Mouse (Mus musculus): ENCODE measurements at regions not wholly inside any gene's neighbourhood (a gene's known extent, or its start where the extent isn't known, plus 50 kb on each side); places are given as distances from the start of the nearest gene placed in this dataset.
A peak's percentile ranks its signal among the peaks of the same experiment; 100 is the strongest.

DNA sequence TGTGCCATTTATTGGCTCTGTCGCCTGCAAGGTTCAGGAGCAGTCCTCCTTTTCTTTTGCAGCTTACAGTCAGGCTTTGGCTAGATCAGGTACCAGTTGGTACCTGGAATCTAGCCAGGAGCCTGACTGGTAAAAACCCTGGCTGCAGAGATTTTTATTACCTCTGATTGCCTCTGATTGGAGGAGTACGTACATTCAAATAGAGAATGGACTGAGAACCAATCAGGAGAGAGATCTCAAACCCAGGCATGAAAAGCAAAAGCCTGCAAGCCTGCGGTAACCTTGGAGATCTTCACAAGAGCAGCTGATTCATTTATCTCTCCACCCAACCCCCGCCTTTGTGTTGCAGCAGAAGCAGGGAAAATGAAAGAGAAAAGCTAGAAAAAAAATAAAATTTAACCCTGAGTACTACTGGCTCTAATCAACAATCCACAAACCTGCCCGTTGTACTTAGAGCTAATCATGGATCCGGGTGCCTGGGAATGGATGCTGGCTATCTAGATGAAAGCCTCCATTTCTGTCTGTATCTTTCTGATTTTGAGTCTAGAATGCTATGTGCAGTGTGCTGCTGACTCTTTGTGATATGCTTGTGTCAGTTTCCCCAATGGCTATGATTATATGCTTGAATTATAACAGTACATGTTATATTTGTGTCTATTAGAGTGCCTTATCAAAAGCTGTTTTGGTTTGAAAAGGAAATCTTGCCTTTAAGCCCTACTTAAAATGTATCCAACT, 406.2 kb upstream of the Ndn start:
- Histone ChIP-seq H3K36me3 (ENCODE audit: control insufficient read depth, insufficient read depth, low read length) (no peaks in the 10 kb centered on the region), H3K27ac (ENCODE audit: low read depth, low read length) (peak overlapping the region; percentile 90), H3K27me3 (replicated peaks; ENCODE audit: control insufficient read depth, insufficient read depth, low read length) (no peaks in the 10 kb centered on the region), H3K4me1 (ENCODE audit: control insufficient read depth, insufficient read depth, low read length) (peaks cover 5% of the 10 kb centered on the region), H3K4me2 (ENCODE audit: low read length) (peak overlapping the region; percentile 33), H3K4me3 (ENCODE audit: low read depth, low read length) (no peak overlapping the region), H3K9me3 (replicated peaks; ENCODE audit: control insufficient read depth, low read length) (no peaks in the 10 kb centered on the region; the same call in 1 of the 2 replicates), H3K9ac (ENCODE audit: low read length) (no peak overlapping the region; the same call in 1 of the 2 replicates)
- DNase-seq (ENCODE audit: low spot score): peak; percentile 95
- 36% methylated on average over 6 of the region's 6 CpGs for WGBS
- peak; percentile 97 for ATAC-seq

DNA sequence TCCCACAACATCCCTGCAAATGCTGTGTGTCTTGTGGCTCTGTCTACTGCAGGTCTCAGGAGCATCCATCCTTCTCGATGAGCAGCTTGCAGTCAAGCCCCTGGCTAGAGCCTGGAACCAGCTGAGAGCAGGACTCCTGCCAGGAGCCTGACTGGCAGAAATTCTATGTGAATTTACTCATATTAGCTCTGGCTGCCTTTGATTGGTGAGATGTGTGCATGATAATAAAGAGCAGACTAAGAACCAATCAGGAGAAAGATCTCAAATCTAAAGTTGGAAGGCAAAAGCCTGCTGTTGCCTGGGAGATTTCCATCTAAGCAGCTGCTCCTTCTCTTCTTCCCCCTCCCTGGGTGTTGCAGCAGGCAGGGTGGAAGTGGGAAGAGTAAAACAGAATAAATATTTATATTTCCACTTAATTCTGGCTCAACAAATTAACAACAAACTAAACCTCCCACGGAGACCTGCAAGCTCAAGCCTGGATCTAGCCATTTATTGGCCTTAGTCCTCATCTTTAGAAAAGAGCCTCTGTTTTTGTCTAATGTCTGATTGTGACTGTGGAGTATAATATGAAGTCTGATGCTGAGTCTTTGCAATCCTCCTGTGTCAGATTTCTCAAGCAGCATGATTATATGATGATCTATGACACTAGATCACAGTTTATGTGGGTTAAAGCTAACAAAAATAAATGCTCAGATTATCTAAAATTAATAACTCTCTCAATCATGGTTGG, 364.0 kb upstream of the Ndn start:
- DNase-seq (ENCODE audit: low spot score) (peak; percentile 85), ATAC-seq (peak; percentile 94)
- Histone ChIP-seq H3K27ac (ENCODE audit: low read depth, low read length) (peak overlapping the region; percentile 9; the same call in 1 of the 2 replicates), H3K4me1 (ENCODE audit: control insufficient read depth, insufficient read depth, low read length) (no peaks in the 10 kb centered on the region), H3K9ac (ENCODE audit: low read length) (no peak overlapping the region), H3K9me3 (replicated peaks; ENCODE audit: control insufficient read depth, low read length) (no peaks in the 10 kb centered on the region), H3K36me3 (ENCODE audit: control insufficient read depth, insufficient read depth, low read length) (no peaks in the 10 kb centered on the region), H3K4me2 (ENCODE audit: low read length) (no peak overlapping the region), H3K4me3 (ENCODE audit: low read depth, low read length) (no peak overlapping the region), H3K27me3 (replicated peaks; ENCODE audit: control insufficient read depth, insufficient read depth, low read length) (no peaks in the 10 kb centered on the region)
- 27% methylated on average over 2 of the region's 2 CpGs for WGBS

DNA sequence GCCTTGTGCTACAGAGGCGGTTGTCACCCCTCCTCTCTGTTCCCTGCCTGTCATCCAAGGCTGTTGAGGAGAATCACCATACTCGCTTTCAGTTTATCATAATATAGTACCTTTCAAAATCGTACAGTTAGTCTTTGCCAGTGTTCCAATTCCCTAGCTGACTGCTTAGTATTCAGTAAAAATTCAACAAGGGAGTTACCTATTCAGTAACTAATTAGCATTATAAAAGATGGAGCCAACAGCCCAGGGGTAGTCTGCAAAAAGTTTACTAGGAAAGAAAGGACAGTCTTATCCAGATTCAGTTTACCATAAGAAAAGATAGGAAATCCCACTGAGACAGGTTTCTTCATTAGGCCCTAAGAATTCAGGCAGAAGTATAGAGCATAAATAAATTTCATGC, 319.7 kb upstream of the Ndn start:
- H3K27ac ChIP-seq (ENCODE audit: low read depth, low read length): no peak overlapping the region
- H3K4me1 ChIP-seq (ENCODE audit: control insufficient read depth, insufficient read depth, low read length): no peaks in the 10 kb centered on the region
- H3K27me3 ChIP-seq (replicated peaks; ENCODE audit: control insufficient read depth, insufficient read depth, low read length): no peaks in the 10 kb centered on the region
- H3K9ac ChIP-seq (ENCODE audit: low read length): no peak overlapping the region
- peak; percentile 30 for DNase-seq (ENCODE audit: low spot score)
- H3K4me2 ChIP-seq (ENCODE audit: low read length): no peak overlapping the region
- ATAC-seq: peak; percentile 75
- H3K9me3 ChIP-seq (replicated peaks; ENCODE audit: control insufficient read depth, low read length): 0 out of 2 replicates have a peak, but pooled peaks cover 2% of the 10 kb centered on the region
- no peaks in the 10 kb centered on the region for H3K36me3 ChIP-seq (ENCODE audit: control insufficient read depth, insufficient read depth, low read length)
- no peak overlapping the region for H3K4me3 ChIP-seq (ENCODE audit: low read depth, low read length)
- WGBS: 41% methylated on average over 3 of the region's 3 CpGs

DNA sequence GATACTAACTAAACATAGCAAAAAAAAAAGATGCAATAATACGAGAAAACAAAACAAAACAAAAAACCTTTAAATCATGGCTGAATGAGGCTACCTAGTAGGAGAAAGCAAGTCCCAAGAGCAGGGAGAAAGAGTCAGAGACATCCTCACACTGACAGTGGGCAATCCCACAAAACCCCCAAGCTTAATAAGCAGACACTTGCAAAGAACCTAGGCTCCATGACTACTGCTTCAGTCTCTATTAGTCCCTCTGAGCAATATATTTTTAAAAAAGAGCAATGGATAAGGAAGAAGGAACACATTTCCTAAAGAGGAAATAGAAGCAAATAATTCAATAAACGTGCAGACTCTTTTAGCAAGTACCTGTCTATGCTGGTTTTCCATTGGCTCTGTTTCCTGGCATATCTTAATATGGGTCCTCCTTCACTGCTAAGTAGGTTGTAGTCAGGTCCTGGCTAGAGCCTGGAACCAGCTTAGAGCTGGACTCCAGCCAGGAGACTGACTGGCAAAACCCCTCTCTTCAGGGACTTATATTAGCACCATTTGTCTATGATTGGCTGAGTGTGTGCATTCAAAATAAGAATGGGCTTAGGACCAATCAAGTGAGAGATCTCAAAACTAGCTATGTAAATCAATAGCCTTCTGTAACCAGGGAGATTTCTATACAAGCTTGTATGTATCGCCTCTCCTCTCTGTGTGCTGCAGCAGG, 300.5 kb upstream of the Ndn start:
- Histone ChIP-seq H3K9me3 (replicated peaks; ENCODE audit: control insufficient read depth, low read length) (no peaks in the 10 kb centered on the region), H3K9ac (ENCODE audit: low read length) (no peak overlapping the region), H3K4me3 (ENCODE audit: low read depth, low read length) (no peak overlapping the region), H3K36me3 (ENCODE audit: control insufficient read depth, insufficient read depth, low read length) (no peaks in the 10 kb centered on the region), H3K4me2 (ENCODE audit: low read length) (no peak overlapping the region), H3K27me3 (replicated peaks; ENCODE audit: control insufficient read depth, insufficient read depth, low read length) (no peaks in the 10 kb centered on the region), H3K27ac (ENCODE audit: low read depth, low read length) (peak overlapping the region; percentile 72; the same call in 1 of the 2 replicates), H3K4me1 (ENCODE audit: control insufficient read depth, insufficient read depth, low read length) (no peaks in the 10 kb centered on the region)
- peak; percentile 84 for DNase-seq (ENCODE audit: low spot score)
- WGBS: 48% methylated on average over 3 of the region's 3 CpGs
- ATAC-seq: peak; percentile 96

DNA sequence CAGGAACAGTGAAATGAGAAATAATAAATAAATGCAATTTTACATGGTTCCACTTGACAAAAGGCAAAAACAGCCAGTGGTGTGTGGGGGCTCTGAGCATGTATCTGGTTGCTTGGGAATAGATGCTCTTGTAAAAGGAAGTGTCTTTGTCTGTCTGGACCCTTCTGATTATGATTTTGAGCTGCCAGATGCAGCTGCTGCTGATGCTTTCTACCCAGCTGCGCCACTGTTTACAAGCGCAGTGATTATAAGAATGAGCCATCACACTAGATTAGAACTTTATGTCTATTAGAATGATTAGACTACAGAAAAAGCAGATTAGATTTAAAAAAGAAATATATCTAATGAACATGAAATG, 299.9 kb upstream of the Ndn start:
- Histone ChIP-seq H3K4me1 (ENCODE audit: control insufficient read depth, insufficient read depth, low read length) (no peaks in the 10 kb centered on the region), H3K4me2 (ENCODE audit: low read length) (no peak overlapping the region), H3K27me3 (replicated peaks; ENCODE audit: control insufficient read depth, insufficient read depth, low read length) (no peaks in the 10 kb centered on the region), H3K36me3 (ENCODE audit: control insufficient read depth, insufficient read depth, low read length) (no peaks in the 10 kb centered on the region), H3K4me3 (ENCODE audit: low read depth, low read length) (no peak overlapping the region), H3K9me3 (replicated peaks; ENCODE audit: control insufficient read depth, low read length) (no peaks in the 10 kb centered on the region), H3K9ac (ENCODE audit: low read length) (no peak overlapping the region), H3K27ac (ENCODE audit: low read depth, low read length) (peak overlapping the region; percentile 72; the same call in 1 of the 2 replicates)
- ATAC-seq (peak; percentile 81; the same call in 1 of the 2 replicates), DNase-seq (ENCODE audit: low spot score) (no peak)
- WGBS: 72% methylated on average over 2 of the region's 2 CpGs

DNA sequence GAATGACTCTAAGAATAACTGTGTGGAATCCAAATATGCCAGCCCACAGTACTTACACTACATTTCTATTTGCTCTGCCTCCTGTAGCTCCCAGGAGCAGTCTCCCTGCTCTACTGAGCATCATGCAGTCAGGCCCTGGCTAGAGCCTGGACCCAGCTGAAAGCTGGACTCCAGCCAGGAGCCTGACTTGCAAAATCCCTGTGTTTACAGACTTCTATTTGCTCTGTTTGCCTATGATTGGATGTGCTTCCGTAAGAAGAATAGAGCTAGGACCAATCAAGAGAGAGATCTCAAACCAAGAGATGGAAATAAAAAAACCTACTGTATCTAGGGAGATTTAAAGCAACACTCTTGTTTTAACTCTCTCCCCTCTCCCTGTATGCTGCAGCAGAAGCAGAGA, 267.8 kb upstream of the Ndn start:
- Histone ChIP-seq H3K9ac (ENCODE audit: low read length) (no peak overlapping the region), H3K27ac (ENCODE audit: low read depth, low read length) (no peak overlapping the region), H3K4me3 (ENCODE audit: low read depth, low read length) (no peak overlapping the region), H3K36me3 (ENCODE audit: control insufficient read depth, insufficient read depth, low read length) (no peaks in the 10 kb centered on the region), H3K9me3 (replicated peaks; ENCODE audit: control insufficient read depth, low read length) (no peaks in the 10 kb centered on the region), H3K27me3 (replicated peaks; ENCODE audit: control insufficient read depth, insufficient read depth, low read length) (no peaks in the 10 kb centered on the region), H3K4me1 (ENCODE audit: control insufficient read depth, insufficient read depth, low read length) (no peaks in the 10 kb centered on the region), H3K4me2 (ENCODE audit: low read length) (no peak overlapping the region)
- peak; percentile 72 for DNase-seq (ENCODE audit: low spot score)
- ATAC-seq: peak; percentile 84
- WGBS: 57% methylated on average over 1 of the region's 1 CpGs

DNA sequence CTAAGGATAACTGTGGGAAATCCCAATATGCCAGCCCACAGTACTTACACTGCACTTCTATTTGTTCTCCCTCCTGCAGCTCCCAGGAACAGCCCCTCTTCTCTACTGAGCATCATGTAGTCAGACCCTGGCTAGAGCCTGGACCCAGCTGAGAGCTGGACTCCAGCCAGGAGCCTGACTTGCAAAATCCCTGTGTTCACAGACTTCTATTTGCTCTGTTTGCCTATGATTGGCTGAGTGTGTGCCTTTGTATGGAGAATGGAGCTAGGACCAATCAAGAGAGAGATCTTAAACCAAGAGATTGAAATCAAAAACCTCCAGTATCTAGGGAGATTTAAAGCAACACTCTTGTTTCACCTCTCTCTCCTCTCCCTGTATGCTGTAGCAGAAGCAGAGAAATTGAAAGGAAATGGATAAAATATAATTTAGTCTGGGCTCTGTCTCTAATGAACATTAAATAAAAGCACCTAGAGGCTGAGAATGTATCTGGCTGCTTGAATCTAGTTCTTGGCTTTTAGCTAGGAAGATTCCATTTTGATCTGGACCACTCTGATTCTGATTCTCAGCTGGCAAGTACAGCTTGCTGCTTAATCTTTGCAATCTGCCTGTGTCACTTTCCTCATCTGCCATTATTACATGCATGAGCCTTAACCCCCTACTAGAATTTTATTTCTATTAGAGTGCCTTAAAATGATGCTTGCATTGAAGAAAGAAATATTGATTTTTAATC, 261.1 kb upstream of the Ndn start:
- DNase-seq (ENCODE audit: low spot score) (peak; percentile 84), ATAC-seq (peak; percentile 97)

More for the DNA sequence above, 261.1 kb upstream of the Ndn start:
- no peaks in the 10 kb centered on the region for H3K27me3 ChIP-seq (replicated peaks; ENCODE audit: control insufficient read depth, insufficient read depth, low read length)
- no peak overlapping the region for H3K9ac ChIP-seq (ENCODE audit: low read length)
- H3K36me3 ChIP-seq (ENCODE audit: control insufficient read depth, insufficient read depth, low read length): no peaks in the 10 kb centered on the region
- no peak overlapping the region for H3K4me2 ChIP-seq (ENCODE audit: low read length)
- no peak overlapping the region for H3K27ac ChIP-seq (ENCODE audit: low read depth, low read length)
- no peaks in the 10 kb centered on the region for H3K4me1 ChIP-seq (ENCODE audit: control insufficient read depth, insufficient read depth, low read length)
- H3K4me3 ChIP-seq (ENCODE audit: low read depth, low read length): no peak overlapping the region
- no peaks in the 10 kb centered on the region for H3K9me3 ChIP-seq (replicated peaks; ENCODE audit: control insufficient read depth, low read length)

Measured in forebrain, embryonic 14.5 days (tissue).